Mouse (Mus musculus): Measurements from ENCODE around the gene Mblac2. TPM values are rescaled to one million over a fixed set of nuclear protein-coding genes. Genes with fewer than 3 reads are reported as not detected.

Mblac2 gene
- polyA plus RNA-seq, 1 experiment from 2014 or later: 9.7 TPM

- Histone ChIP-seq H3K4me2 (ENCODE audit: low read length) (no peak overlapping the region), H3K36me3 (ENCODE audit: insufficient read depth, low read length) (no peaks in the 10 kb centered on the region), H3K27ac (no peak overlapping the region), H3K9ac (ENCODE audit: low read depth, low read length) (no peak overlapping the region), H3K27me3 (ENCODE audit: insufficient read depth, low read length) (no peaks in the 10 kb centered on the region), H3K9me3 (replicated peaks; ENCODE audit: low read length) (no peaks in the 10 kb centered on the region), H3K4me1 (replicated peaks; ENCODE audit: insufficient read depth, low read length) (no peaks in the 10 kb centered on the region), H3K4me3 (replicated peaks; ENCODE audit: low read depth, low read length) (no peak overlapping the region)
- ATAC-seq (replicated peaks; ENCODE audit: low FRiP score, low read depth) (no peak), DNase-seq (ENCODE audit: low spot score) (no peak)
- no peak for TF ChIP-seq CTCF (IDR thresholded peaks at IDR 0.05; ENCODE audit: low read depth)
- WGBS: 100% methylated on average over 1 of the region's 1 CpGs
Observed at GRCm38 (mm10) chr13:81755324-81755723, 44.2 kb downstream of the Mblac2 start.

DNA sequence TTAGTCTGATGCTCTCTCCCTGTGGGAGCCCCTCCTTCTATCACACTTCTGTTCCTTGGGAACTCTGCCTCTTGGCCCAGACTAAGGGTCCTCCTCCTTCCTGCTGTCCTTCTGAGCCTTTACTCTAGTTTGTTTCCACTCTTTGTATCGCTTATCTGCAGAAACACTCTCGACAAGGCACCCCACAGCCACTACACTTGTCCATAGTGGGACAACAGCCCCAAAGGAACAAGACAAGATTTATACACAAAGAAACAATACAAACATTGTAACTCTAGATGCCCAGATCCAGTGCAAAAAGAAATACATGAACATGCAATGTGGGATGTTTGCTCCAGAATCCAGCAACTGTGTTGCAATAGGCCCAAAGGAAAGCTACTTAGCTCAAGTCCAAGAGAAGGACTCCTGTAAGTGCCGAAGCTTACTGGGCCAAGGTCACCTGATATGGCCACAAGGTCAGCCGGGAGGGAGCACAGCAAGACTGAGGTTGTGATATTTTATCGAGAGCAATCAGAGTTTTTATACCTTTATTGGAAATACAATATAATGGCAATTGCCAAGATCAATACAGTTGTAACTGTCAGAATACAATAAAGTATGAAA lies 46.0 kb downstream of the Mblac2 start:
- Histone ChIP-seq H3K4me1 (replicated peaks; ENCODE audit: insufficient read depth, low read length) (no peaks in the 10 kb centered on the region), H3K4me3 (replicated peaks; ENCODE audit: low read depth, low read length) (no peak overlapping the region), H3K9me3 (replicated peaks; ENCODE audit: low read length) (no peaks in the 10 kb centered on the region), H3K36me3 (ENCODE audit: insufficient read depth, low read length) (no peaks in the 10 kb centered on the region), H3K27ac (no peak overlapping the region), H3K4me2 (ENCODE audit: low read length) (no peak overlapping the region), H3K27me3 (ENCODE audit: insufficient read depth, low read length) (no peaks in the 10 kb centered on the region), H3K9ac (ENCODE audit: low read depth, low read length) (no peak overlapping the region)
- WGBS: 82% methylated on average over 5 of the region's 5 CpGs
- ATAC-seq (replicated peaks; ENCODE audit: low FRiP score, low read depth) (no peak), DNase-seq (ENCODE audit: low spot score) (no peak)
- no peak for TF ChIP-seq CTCF (IDR thresholded peaks at IDR 0.05; ENCODE audit: low read depth)

DNA sequence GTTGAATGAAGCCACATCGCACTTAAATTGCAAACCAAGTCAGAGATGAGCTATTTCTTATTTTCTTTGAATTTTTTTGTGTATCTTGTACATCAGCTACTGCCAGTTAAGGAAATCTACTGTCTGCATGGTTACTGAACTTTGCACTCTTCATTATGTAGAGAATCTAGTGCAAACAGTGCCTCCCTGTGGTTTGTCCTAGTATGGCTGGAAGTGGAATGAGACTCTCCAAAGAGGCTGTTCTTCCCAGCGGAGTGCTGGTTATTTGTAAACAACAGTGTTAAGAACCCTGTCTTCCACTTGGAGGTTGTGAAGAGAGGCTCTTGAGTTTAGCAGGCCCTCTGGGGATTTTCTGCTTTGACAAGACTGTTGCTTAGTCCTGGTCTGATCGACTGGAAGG lies 49.2 kb downstream of the Mblac2 start:
- Histone ChIP-seq H3K36me3 (ENCODE audit: insufficient read depth, low read length) (no peaks in the 10 kb centered on the region), H3K27ac (no peak overlapping the region), H3K9me3 (replicated peaks; ENCODE audit: low read length) (no peaks in the 10 kb centered on the region), H3K27me3 (ENCODE audit: insufficient read depth, low read length) (no peaks in the 10 kb centered on the region), H3K9ac (ENCODE audit: low read depth, low read length) (no peak overlapping the region), H3K4me1 (replicated peaks; ENCODE audit: insufficient read depth, low read length) (no peaks in the 10 kb centered on the region), H3K4me3 (replicated peaks; ENCODE audit: low read depth, low read length) (no peak overlapping the region), H3K4me2 (ENCODE audit: low read length) (no peak overlapping the region)
- DNase-seq (ENCODE audit: low spot score): peak; percentile 73
- peak; percentile 79 for TF ChIP-seq CTCF (IDR thresholded peaks at IDR 0.05; ENCODE audit: low read depth)
- 37% methylated on average over 3 of the region's 3 CpGs for WGBS
- ATAC-seq (replicated peaks; ENCODE audit: low FRiP score, low read depth): peak; percentile 66

- DNase-seq (ENCODE audit: low spot score): peak; percentile 96
- no peaks in the 10 kb centered on the region for H3K4me1 ChIP-seq (replicated peaks; ENCODE audit: insufficient read depth, low read length)
- no peak overlapping the region for H3K4me3 ChIP-seq (replicated peaks; ENCODE audit: low read depth, low read length)
- no peak overlapping the region for H3K27ac ChIP-seq
- no peaks in the 10 kb centered on the region for H3K36me3 ChIP-seq (ENCODE audit: insufficient read depth, low read length)
- ATAC-seq (replicated peaks; ENCODE audit: low FRiP score, low read depth): 0 out of 2 replicates have a peak, but pooled peaks have one; percentile 54
- 30% methylated on average over 14 of the region's 14 CpGs for WGBS
- no peak overlapping the region for H3K4me2 ChIP-seq (ENCODE audit: low read length)
- H3K9ac ChIP-seq (ENCODE audit: low read depth, low read length): no peak overlapping the region
- H3K9me3 ChIP-seq (replicated peaks; ENCODE audit: low read length): no peaks in the 10 kb centered on the region
- TF ChIP-seq CTCF (IDR thresholded peaks at IDR 0.05; ENCODE audit: low read depth): peak; percentile 82
- H3K27me3 ChIP-seq (ENCODE audit: insufficient read depth, low read length): no peaks in the 10 kb centered on the region
Observed at GRCm38 (mm10) chr13:81761566-81762186, 50.5 kb downstream of the Mblac2 start.

GRCm38 (mm10) chr13:81764173-81764572 lies 53.0 kb downstream of the Mblac2 start:
- H3K9me3 ChIP-seq (replicated peaks; ENCODE audit: low read length): no peaks in the 10 kb centered on the region
- WGBS: 76% methylated on average over 5 of the region's 5 CpGs
- H3K27ac ChIP-seq: no peak overlapping the region
- H3K4me3 ChIP-seq (replicated peaks; ENCODE audit: low read depth, low read length): no peak overlapping the region
- TF ChIP-seq CTCF (IDR thresholded peaks at IDR 0.05; ENCODE audit: low read depth): no peak
- no peaks in the 10 kb centered on the region for H3K36me3 ChIP-seq (ENCODE audit: insufficient read depth, low read length)
- no peak overlapping the region for H3K9ac ChIP-seq (ENCODE audit: low read depth, low read length)
- DNase-seq (ENCODE audit: low spot score) (no peak), ATAC-seq (replicated peaks; ENCODE audit: low FRiP score, low read depth) (no peak)
- H3K4me1 ChIP-seq (replicated peaks; ENCODE audit: insufficient read depth, low read length): no peaks in the 10 kb centered on the region
- H3K4me2 ChIP-seq (ENCODE audit: low read length): no peak overlapping the region
- H3K27me3 ChIP-seq (ENCODE audit: insufficient read depth, low read length): no peaks in the 10 kb centered on the region

- WGBS: 79% methylated on average over 7 of the region's 7 CpGs
- Histone ChIP-seq H3K4me2 (ENCODE audit: low read length) (no peak overlapping the region), H3K4me1 (replicated peaks; ENCODE audit: insufficient read depth, low read length) (no peaks in the 10 kb centered on the region), H3K36me3 (ENCODE audit: insufficient read depth, low read length) (no peaks in the 10 kb centered on the region), H3K9me3 (replicated peaks; ENCODE audit: low read length) (no peaks in the 10 kb centered on the region), H3K9ac (ENCODE audit: low read depth, low read length) (no peak overlapping the region), H3K4me3 (replicated peaks; ENCODE audit: low read depth, low read length) (no peak overlapping the region), H3K27me3 (ENCODE audit: insufficient read depth, low read length) (no peaks in the 10 kb centered on the region), H3K27ac (no peak overlapping the region)
- TF ChIP-seq CTCF (IDR thresholded peaks at IDR 0.05; ENCODE audit: low read depth): peak; percentile 65
- ATAC-seq (replicated peaks; ENCODE audit: low FRiP score, low read depth) (no peak), DNase-seq (ENCODE audit: low spot score) (peak; percentile 25)
Observed at GRCm38 (mm10) chr13:81767038-81767659, 56.0 kb downstream of the Mblac2 start.

Data from kidney, postnatal 0 days (tissue).